Mouse (Mus musculus) midbrain, embryonic 11.5 days (tissue): ENCODE results near the gene Cdh11. TPM values are rescaled to one million over a fixed set of nuclear protein-coding genes. Genes with fewer than 3 reads are reported as not detected.

ENCODE experiments used
- ATAC-seq: fragments of 200-750 bp; cut with Nextera tagmentation; 2 replicates; pipeline ENCODE4 v1.8.0; 2017; ENCODE audit warnings: moderate TSS enrichment, moderate library complexity; ENCODE audit not compliant: low FRiP score
- DNase-seq: peaks from one replicate; pipeline ENCODE4 v3.0.0; 2015; ENCODE audit warnings: low spot score; ENCODE audit errors: missing footprints
- H3K27ac ChIP-seq: fragments of 300-500 bp; sonication (generic); 2 replicates; pipeline ENCODE4 v1.5.1; 2014; ENCODE audit warnings: low read depth, low read length
- H3K27me3 ChIP-seq: fragments of 300-500 bp; sonication (generic); 2 replicates; pipeline ENCODE4 v1.6.1; 2014; ENCODE audit warnings: mild to moderate bottlenecking, low read length, moderate library complexity, mixed read lengths; ENCODE audit not compliant: control insufficient read depth, insufficient read depth
- H3K36me3 ChIP-seq: fragments of 300-500 bp; sonication (generic); 2 replicates; pipeline ENCODE4 v1.6.1; 2014; ENCODE audit warnings: mild to moderate bottlenecking, low read length, moderate library complexity, mixed read lengths; ENCODE audit not compliant: control insufficient read depth, insufficient read depth
- H3K4me1 ChIP-seq: fragments of 300-500 bp; sonication (generic); 2 replicates; pipeline ENCODE4 v1.6.1; 2014; ENCODE audit warnings: low read length; ENCODE audit not compliant: control insufficient read depth, insufficient read depth
- H3K4me2 ChIP-seq: fragments of 300-500 bp; sonication (generic); 2 replicates; pipeline ENCODE4 v1.6.1; 2014; ENCODE audit warnings: mild to moderate bottlenecking, moderate library complexity
- H3K4me3 ChIP-seq: fragments of 300-500 bp; sonication (generic); 2 replicates; pipeline ENCODE4 v1.5.1; 2014; ENCODE audit warnings: low read depth, low read length
- H3K9ac ChIP-seq: fragments of 300-500 bp; sonication (generic); 2 replicates; pipeline ENCODE4 v1.6.1; 2014; ENCODE audit warnings: low read length
- H3K9me3 ChIP-seq: fragments of 300-500 bp; sonication (generic); 2 replicates; pipeline ENCODE4 v1.6.1; 2016; ENCODE audit warnings: low read length; ENCODE audit not compliant: control insufficient read depth
- WGBS: fragments of 180-500 bp; shearing (Covaris S2); extraction: QIAGEN DNeasy Blood & Tissue Kit; methylation state at CpG from one replicate; pipeline ENCODE4 v1.1.7; 2014; 5-methylcytosine and 5-hydroxymethylcytosine counted together
- polyA plus RNA-seq: library from polyadenylated mRNA; unstranded; fragments of >200 nt; fragmentation: Nextera tagmentation; extraction: Ambion mirVana; gene quantifications from 2 replicates; pipeline ENCODE4 v1.2.1, GENCODE M21; 2014

Gene Cdh11
- polyA plus RNA-seq, result 74.9 and 80.7 TPM in 2 replicates

- Histone ChIP-seq H3K27me3 (peaks cover 9% of the 10 kb centered on the region; the same call in 1 of the 2 replicates), H3K9ac (peak within 1 kb of the TSS; percentile 75), H3K36me3 (no peaks in the 10 kb centered on the region), H3K4me3 (peak within 1 kb of the TSS; percentile 66), H3K27ac (peak within 1 kb of the TSS; percentile 70), H3K9me3 (no peaks in the 10 kb centered on the region), H3K4me2 (peak within 1 kb of the TSS; percentile 88), H3K4me1 (0 out of 2 replicates have a peak, but pooled peaks cover 4% of the 10 kb centered on the region)
- ATAC-seq, result peak; percentile 7; the same call in 1 of the 2 replicates
- DNase-seq, result peak; percentile 93
- WGBS, result 2% methylated on average over 22 of the region's 23 CpGs
Observed at GRCm38 (mm10) chr8:102785592-102786416, at the start of gene Cdh11. Gene Cdh11 (minus strand): TSS chr8:102785642.

- Histone ChIP-seq H3K4me3 (no peak overlapping the region), H3K9ac (no peak overlapping the region), H3K27me3 (no peaks in the 10 kb centered on the region), H3K36me3 (no peaks in the 10 kb centered on the region), H3K27ac (no peak overlapping the region), H3K4me1 (no peaks in the 10 kb centered on the region; the same call in 1 of the 2 replicates), H3K4me2 (no peak overlapping the region), H3K9me3 (no peaks in the 10 kb centered on the region)
- no peak for ATAC-seq
- WGBS, result 50% methylated on average over 5 of the region's 5 CpGs
- DNase-seq, result peak; percentile 85
Observed at GRCm38 (mm10) chr8:102813959-102814358, 28.5 kb upstream of the Cdh11 start.

- no peak overlapping the region for H3K27ac ChIP-seq
- H3K36me3 ChIP-seq, result no peaks in the 10 kb centered on the region
- peaks cover 5% of the 10 kb centered on the region; the same call in 1 of the 2 replicates for H3K27me3 ChIP-seq
- no peak overlapping the region for H3K4me3 ChIP-seq
- H3K4me2 ChIP-seq, result no peak overlapping the region
- ATAC-seq (no peak), DNase-seq (peak; percentile 91)
- 32% methylated on average over 4 of the region's 4 CpGs for WGBS
- no peaks in the 10 kb centered on the region for H3K9me3 ChIP-seq
- 0 out of 2 replicates have a peak, but pooled peaks cover 3% of the 10 kb centered on the region for H3K4me1 ChIP-seq
- H3K9ac ChIP-seq, result no peak overlapping the region
Observed at GRCm38 (mm10) chr8:102790303-102790702, 4.9 kb upstream of the Cdh11 start.

- DNase-seq, result peak; percentile 96
- WGBS, result 5% methylated on average over 29 of the region's 31 CpGs
- H3K36me3 ChIP-seq, result no peaks in the 10 kb centered on the region
- H3K27ac ChIP-seq, result no peak overlapping the region
- H3K9ac ChIP-seq, result peak overlapping the region; percentile 33; the same call in 1 of the 2 replicates
- peak overlapping the region; percentile 88 for H3K4me2 ChIP-seq
- H3K4me1 ChIP-seq, result 0 out of 2 replicates have a peak, but pooled peaks cover 4% of the 10 kb centered on the region
- peaks cover 9% of the 10 kb centered on the region; the same call in 1 of the 2 replicates for H3K27me3 ChIP-seq
- no peaks in the 10 kb centered on the region for H3K9me3 ChIP-seq
- no peak for ATAC-seq
- peak overlapping the region; percentile 66 for H3K4me3 ChIP-seq
Observed at GRCm38 (mm10) chr8:102786467-102787360, 1.3 kb upstream of the Cdh11 start.

- no peaks in the 10 kb centered on the region for H3K36me3 ChIP-seq
- peak; percentile 77 for ATAC-seq
- H3K4me1 ChIP-seq, result 0 out of 2 replicates have a peak, but pooled peaks cover 4% of the 10 kb centered on the region
- peak overlapping the region; percentile 70 for H3K27ac ChIP-seq
- H3K9ac ChIP-seq, result peak overlapping the region; percentile 75
- H3K9me3 ChIP-seq, result no peaks in the 10 kb centered on the region
- H3K4me2 ChIP-seq, result peak overlapping the region; percentile 88
- peak; percentile 97 for DNase-seq
- under 1% methylated on average over 44 of the region's 55 CpGs for WGBS
- H3K4me3 ChIP-seq, result peak overlapping the region; percentile 66
- H3K27me3 ChIP-seq, result peaks cover 9% of the 10 kb centered on the region; the same call in 1 of the 2 replicates
Observed at GRCm38 (mm10) chr8:102784835-102785455, 497 bp downstream of the Cdh11 start.

- peak overlapping the region; percentile 66 for H3K4me3 ChIP-seq
- H3K27ac ChIP-seq, result peak overlapping the region; percentile 70
- peak overlapping the region; percentile 75 for H3K9ac ChIP-seq
- ATAC-seq (peak; percentile 61), DNase-seq (peak; percentile 98)
- no peaks in the 10 kb centered on the region for H3K36me3 ChIP-seq
- H3K27me3 ChIP-seq, result peaks cover 13% of the 10 kb centered on the region; the same call in 1 of the 2 replicates
- H3K9me3 ChIP-seq, result no peaks in the 10 kb centered on the region
- WGBS, result under 1% methylated on average over 42 of the region's 42 CpGs
- H3K4me2 ChIP-seq, result peak overlapping the region; percentile 88
- H3K4me1 ChIP-seq, result 0 out of 2 replicates have a peak, but pooled peaks cover 4% of the 10 kb centered on the region
Observed at GRCm38 (mm10) chr8:102783821-102784591, 1.4 kb downstream of the Cdh11 start.

- H3K27me3 ChIP-seq, result peaks cover 13% of the 10 kb centered on the region; the same call in 1 of the 2 replicates
- 0 out of 2 replicates have a peak, but pooled peaks cover 4% of the 10 kb centered on the region for H3K4me1 ChIP-seq
- ATAC-seq (no peak), DNase-seq (peak; percentile 92)
- H3K4me3 ChIP-seq, result peak overlapping the region; percentile 66
- H3K36me3 ChIP-seq, result no peaks in the 10 kb centered on the region
- H3K4me2 ChIP-seq, result peak overlapping the region; percentile 88
- no peaks in the 10 kb centered on the region for H3K9me3 ChIP-seq
- H3K9ac ChIP-seq, result peak overlapping the region; percentile 75
- 3% methylated on average over 11 of the region's 11 CpGs for whole genome bisulfite sequencing
- H3K27ac ChIP-seq, result no peak overlapping the region; the same call in 1 of the 2 replicates
Observed at GRCm38 (mm10) chr8:102782707-102783489, 2.5 kb downstream of the Cdh11 start.
